Comparison of ENCODE assay signal across 24 mouse cellular contexts in the genomic region with DNA sequence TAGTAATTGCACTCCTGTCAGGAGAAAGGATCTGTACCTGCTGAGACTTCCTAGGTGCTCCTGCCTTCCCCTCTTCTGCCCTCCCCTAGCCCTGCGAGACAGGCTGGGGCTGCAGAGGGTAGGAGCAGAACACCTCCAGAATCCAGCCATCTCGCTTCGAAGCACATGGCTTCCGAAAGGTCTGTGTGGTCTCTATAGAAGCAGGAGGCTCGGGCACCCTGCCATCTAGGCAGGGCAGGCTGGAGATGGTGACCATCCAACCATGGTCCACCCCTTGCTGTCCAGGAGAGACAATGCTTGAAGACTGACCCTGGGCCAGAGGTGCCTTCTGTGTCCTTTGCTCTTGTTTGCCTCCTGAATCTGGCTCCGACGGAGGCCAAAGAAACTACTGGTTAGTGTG. TPM values are rescaled to one million over a fixed set of nuclear protein-coding genes. Genes with fewer than 3 reads are reported as not detected.
DNase-seq lines count a peak whose midpoint lies in the region; ATAC-seq and TF ChIP-seq lines count a peak whose summit lies in the region.
"Had no signal": no experiment of that assay in that cellular context is flagged by ENCODE, and none has a peak within 500 bp of the region (broad histone marks: within the 10 kb centered on the region; RNA-seq: fewer than 3 reads in every experiment).

No protein-coding gene starts in this region.

- DNase-seq in kidney, adult 2 months = peak; percentile 38
- DNase-seq in neural tube, embryonic 10.5 days (ENCODE audit: extremely low spot score, low spot score) = no peak
- DNase-seq in layer of hippocampus, adult 18-20 months (ENCODE audit: low spot score in 2 of 2) = no peak
- DNase-seq: adrenal gland, postnatal 25 days; cerebellum, adult 8-10 months; gastrocnemius, postnatal 14 days; heart, adult 11 months; heart, postnatal 10 days; layer of hippocampus, adult 9-11 months; lung, embryonic 14.5 days; thymus, postnatal 25 days had no signal

- H3K9ac ChIP-seq in forebrain, embryonic 12.5 days = no peak overlapping the region
- no peak overlapping the region for H3K9ac ChIP-seq in forebrain, embryonic 13.5 days
- H3K9ac ChIP-seq in kidney, embryonic 16.5 days (replicated peaks; ENCODE audit: low read length) = no peak overlapping the region
- H3K9ac ChIP-seq in neural tube, embryonic 13.5 days = no peak overlapping the region
- H3K9ac ChIP-seq: limb, embryonic 15.5 days; liver, embryonic 14.5 days; lung, embryonic 14.5 days; midbrain, embryonic 12.5 days; stomach, embryonic 15.5 days had no signal

- H3K27me3 ChIP-seq in forebrain, embryonic 12.5 days = peaks cover 32% of the 10 kb centered on the region
- 0 out of 2 replicates have a peak, but pooled peaks cover 6% of the 10 kb centered on the region for H3K27me3 ChIP-seq in forebrain, embryonic 13.5 days
- no peaks in the 10 kb centered on the region for H3K27me3 ChIP-seq in kidney, adult 2 months (replicated peaks; ENCODE audit: control insufficient read depth, insufficient read depth, low read length)
- H3K27me3 ChIP-seq in kidney, embryonic 16.5 days (ENCODE audit: insufficient read depth, low read length) = peaks cover 17% of the 10 kb centered on the region; the same call in 1 of the 2 replicates
- H3K27me3 ChIP-seq in neural tube, embryonic 13.5 days = peaks cover 43% of the 10 kb centered on the region

- no peak overlapping the region for H3K4me3 ChIP-seq in forebrain, embryonic 12.5 days (replicated peaks)
- no peak overlapping the region for H3K4me3 ChIP-seq in forebrain, embryonic 13.5 days
- no peak overlapping the region for H3K4me3 ChIP-seq in kidney, adult 2 months (ENCODE audit: insufficient read depth, low read depth, low read length)
- no peak overlapping the region for H3K4me3 ChIP-seq in kidney, embryonic 16.5 days (ENCODE audit: low read length)
- no peak overlapping the region for H3K4me3 ChIP-seq in neural tube, embryonic 13.5 days
- H3K4me3 ChIP-seq: embryonic facial prominence, embryonic 10.5 days; limb, embryonic 15.5 days; midbrain, embryonic 12.5 days; myocyte; stomach, embryonic 15.5 days had no signal

- H3K27ac ChIP-seq in forebrain, embryonic 12.5 days = 0 out of 2 replicates have a peak overlapping the region, but pooled peaks have one; percentile 13
- H3K27ac ChIP-seq in forebrain, embryonic 13.5 days = no peak overlapping the region
- H3K27ac ChIP-seq in kidney, adult 2 months (ENCODE audit: insufficient read depth, low read depth, low read length) = no peak overlapping the region
- H3K27ac ChIP-seq in kidney, embryonic 16.5 days (ENCODE audit: low read length) = no peak overlapping the region
- H3K27ac ChIP-seq in neural tube, embryonic 13.5 days (replicated peaks) = no peak overlapping the region
- H3K27ac ChIP-seq: embryonic facial prominence, embryonic 10.5 days; limb, embryonic 15.5 days; liver, embryonic 14.5 days; midbrain, embryonic 12.5 days; stomach, embryonic 15.5 days had no signal

- ATAC-seq in forebrain, embryonic 12.5 days (ENCODE audit: low FRiP score) = no peak
- ATAC-seq in forebrain, embryonic 13.5 days = no peak
- no peak for ATAC-seq in kidney, embryonic 16.5 days (ENCODE audit: low FRiP score, low TSS enrichment)
- no peak for ATAC-seq in neural tube, embryonic 13.5 days (ENCODE audit: low read depth)
- ATAC-seq: CD4-positive, CD25-positive, alpha-beta regulatory T cell, adult 4 months; inflammation-experienced regulatory T-cells, adult 6 months had no signal

- TF ChIP-seq POLR2A in kidney, adult 2 months (IDR thresholded peaks at IDR 0.05; ENCODE audit: low read depth, low read length) = no peak

- no peaks in the 10 kb centered on the region for H3K9me3 ChIP-seq in forebrain, embryonic 12.5 days
- no peaks in the 10 kb centered on the region for H3K9me3 ChIP-seq in forebrain, embryonic 13.5 days (replicated peaks)
- H3K9me3 ChIP-seq in kidney, embryonic 16.5 days (ENCODE audit: low read length) = no peaks in the 10 kb centered on the region
- no peaks in the 10 kb centered on the region for H3K9me3 ChIP-seq in neural tube, embryonic 13.5 days
- H3K9me3 ChIP-seq: embryonic facial prominence, embryonic 10.5 days; limb, embryonic 15.5 days; midbrain, embryonic 12.5 days; stomach, embryonic 15.5 days had no signal

- whole genome bisulfite sequencing in forebrain, embryonic 12.5 days = 76% methylated on average over 7 of the region's 7 CpGs
- 71% methylated on average over 7 of the region's 7 CpGs for WGBS in forebrain, embryonic 13.5 days
- 55% methylated on average over 7 of the region's 7 CpGs for WGBS in kidney, adult 2 months
- WGBS in kidney, embryonic 16.5 days = 82% methylated on average over 7 of the region's 7 CpGs
- 79% methylated on average over 7 of the region's 7 CpGs for WGBS in neural tube, embryonic 13.5 days

- H3K36me3 ChIP-seq in forebrain, embryonic 12.5 days (replicated peaks) = no peaks in the 10 kb centered on the region
- no peaks in the 10 kb centered on the region for H3K36me3 ChIP-seq in forebrain, embryonic 13.5 days (ENCODE audit: poor library complexity, severe bottlenecking)
- no peaks in the 10 kb centered on the region for H3K36me3 ChIP-seq in kidney, adult 2 months (ENCODE audit: control insufficient read depth, insufficient read depth, low read length)
- no peaks in the 10 kb centered on the region for H3K36me3 ChIP-seq in kidney, embryonic 16.5 days (ENCODE audit: insufficient read depth, low read length)
- no peaks in the 10 kb centered on the region for H3K36me3 ChIP-seq in neural tube, embryonic 13.5 days
- H3K36me3 ChIP-seq: embryonic facial prominence, embryonic 10.5 days; limb, embryonic 15.5 days; midbrain, embryonic 12.5 days; stomach, embryonic 15.5 days had no signal

- H3K4me2 ChIP-seq in forebrain, embryonic 12.5 days = no peak overlapping the region
- no peak overlapping the region for H3K4me2 ChIP-seq in forebrain, embryonic 13.5 days
- no peak overlapping the region for H3K4me2 ChIP-seq in kidney, embryonic 16.5 days (replicated peaks; ENCODE audit: low read depth, low read length)
- H3K4me2 ChIP-seq in neural tube, embryonic 13.5 days = peak overlapping the region; percentile 84
- H3K4me2 ChIP-seq: heart, embryonic 11.5 days; limb, embryonic 15.5 days; lung, embryonic 14.5 days; midbrain, embryonic 12.5 days; stomach, embryonic 15.5 days had no signal

- peaks cover 44% of the 10 kb centered on the region for H3K4me1 ChIP-seq in forebrain, embryonic 12.5 days
- H3K4me1 ChIP-seq in forebrain, embryonic 13.5 days = peaks cover 43% of the 10 kb centered on the region
- H3K4me1 ChIP-seq in kidney, adult 2 months (ENCODE audit: control insufficient read depth, insufficient read depth, low read length) = peaks cover 12% of the 10 kb centered on the region
- peaks cover 12% of the 10 kb centered on the region for H3K4me1 ChIP-seq in kidney, embryonic 16.5 days (ENCODE audit: insufficient read depth, low read length)
- peaks cover 64% of the 10 kb centered on the region for H3K4me1 ChIP-seq in neural tube, embryonic 13.5 days (replicated peaks)

- TF ChIP-seq CTCF in kidney, adult 2 months (conservative IDR thresholded peaks at IDR 0.05; ENCODE audit: insufficient read depth, insufficient read length, low read depth, low read length) = no peak

RNA-seq across cellular contexts. Expression of a gene that starts 2.8 kb away (rescaled TPM):
- polyA plus RNA-seq in forebrain, embryonic 12.5 days (2016; fragmentation: Nextera tagmentation; extraction: Ambion mirVana) = 18.2 and 18.5 TPM in 2 replicates
- 14.3 and 18.6 TPM in 2 replicates for polyA plus RNA-seq in forebrain, embryonic 13.5 days (2015; fragmentation: Nextera tagmentation; extraction: Ambion mirVana)
- polyA plus RNA-seq in kidney, adult 2 months (2012; rRNA removed) = 28.9 and 31.5 TPM in 2 replicates
- polyA plus RNA-seq in kidney, embryonic 16.5 days (2015; fragmentation: Nextera tagmentation; extraction: Ambion mirVana) = 10.2 and 13.5 TPM in 2 replicates
- 21.1 and 22.0 TPM in 2 replicates for polyA plus RNA-seq in neural tube, embryonic 13.5 days (2015; fragmentation: Nextera tagmentation; extraction: Ambion mirVana)
- total RNA-seq in layer of hippocampus, adult 18-20 months (2021) = 10 to 100 TPM; 41.9 to 48.2 TPM
